Mouse (Mus musculus) ES-Bruce4 (cell line): ENCODE measurements around the gene Ruvbl2.

Source experiments
- CTCF ChIP-seq: IDR thresholded peaks from one replicate; pipeline ENCODE4 v1.8.1; 2011; ENCODE audit warnings: low read depth, low read length
- POLR2A ChIP-seq: IDR thresholded peaks from one replicate; pipeline ENCODE4 v1.8.1; 2011; ENCODE audit warnings: low read length; ENCODE audit not compliant: insufficient read depth

DNA sequence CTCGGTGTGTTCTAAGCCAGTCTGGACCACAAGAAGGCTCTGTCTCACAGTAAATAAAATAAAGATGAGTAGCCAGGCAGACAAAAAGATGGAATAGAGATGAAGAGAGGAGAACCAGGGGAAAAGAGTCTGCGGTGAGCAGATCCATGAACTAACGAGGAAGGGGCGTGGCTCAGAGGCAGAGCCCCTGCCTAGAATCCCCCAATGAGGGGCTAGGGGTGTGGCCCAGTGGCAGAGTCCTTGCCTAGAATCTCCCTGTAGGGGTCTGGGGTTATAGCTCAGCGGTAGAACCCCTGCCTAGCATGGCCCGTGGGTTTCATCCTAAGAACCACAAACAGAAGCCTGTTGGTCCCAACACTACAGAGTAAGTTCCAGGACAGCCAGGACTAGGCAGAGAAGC is 850 bp downstream of the Ruvbl2 start:
- no peak for TF ChIP-seq POLR2A
- TF ChIP-seq CTCF, result no peak
